Mouse (Mus musculus) testis, postnatal 14 days (tissue): Measurements from ENCODE around the gene Anks1.

ENCODE experiments used
- DNase-seq: peaks from one replicate; pipeline ENCODE4 v3.0.0; 2021; ENCODE audit warnings: low spot score

Anks1 gene

GRCm38 (mm10) chr17:27999683-28000273 is 90.7 kb downstream of the Anks1 start:
- peak; percentile 88 for DNase-seq

- no peak for DNase-seq
These were observed 91.3 kb downstream of the Anks1 start for GRCm38 (mm10) chr17:28000389-28000788.

GRCm38 (mm10) chr17:28000851-28001250 is 91.7 kb downstream of the Anks1 start:
- DNase-seq, result peak; percentile 57

GRCm38 (mm10) chr17:28005393-28005792 is 96.3 kb downstream of the Anks1 start:
- DNase-seq, result no peak

DNA sequence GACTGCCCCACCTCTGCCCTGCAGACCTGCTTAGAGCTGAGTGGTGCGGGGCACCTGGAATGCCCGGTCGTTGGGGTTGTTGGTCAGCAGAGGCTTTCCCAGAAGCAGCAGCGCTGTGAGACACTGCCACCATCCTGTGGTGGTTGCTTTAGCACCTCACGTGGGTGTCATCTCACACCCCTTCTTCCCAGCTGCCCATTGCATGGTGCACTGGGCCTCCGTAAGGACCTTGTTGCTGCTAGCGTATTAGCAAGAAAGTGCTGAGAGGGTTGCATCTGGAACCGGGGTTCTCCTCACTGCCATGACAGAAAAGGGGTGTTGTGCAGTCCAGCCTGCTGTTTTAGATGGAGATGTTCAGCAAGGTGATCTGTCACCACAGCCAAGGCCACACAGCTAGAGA is 97.1 kb downstream of the Anks1 start:
- DNase-seq, result no peak

DNA sequence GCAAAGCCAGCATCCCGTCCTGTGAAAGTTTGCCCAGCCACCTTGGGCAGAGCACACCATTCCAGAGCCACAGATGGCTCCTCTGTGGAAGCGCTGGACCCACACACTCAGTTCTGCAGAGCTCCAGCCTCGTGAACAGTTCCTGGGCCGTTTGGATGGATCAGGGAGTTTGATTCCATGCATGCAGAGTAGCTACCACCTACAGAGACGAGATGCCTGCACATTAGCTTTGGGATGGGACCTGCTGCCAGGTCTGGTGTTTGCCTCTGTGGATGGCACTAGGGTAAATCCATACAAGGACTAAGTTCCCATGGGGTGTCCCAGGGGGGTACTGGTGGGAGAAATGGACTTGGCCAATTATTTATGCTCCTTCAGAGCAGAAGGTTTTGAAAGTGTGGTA is 97.5 kb downstream of the Anks1 start:
- DNase-seq, result no peak

GRCm38 (mm10) chr17:28007179-28007811 is 98.2 kb downstream of the Anks1 start:
- no peak for DNase-seq

DNA sequence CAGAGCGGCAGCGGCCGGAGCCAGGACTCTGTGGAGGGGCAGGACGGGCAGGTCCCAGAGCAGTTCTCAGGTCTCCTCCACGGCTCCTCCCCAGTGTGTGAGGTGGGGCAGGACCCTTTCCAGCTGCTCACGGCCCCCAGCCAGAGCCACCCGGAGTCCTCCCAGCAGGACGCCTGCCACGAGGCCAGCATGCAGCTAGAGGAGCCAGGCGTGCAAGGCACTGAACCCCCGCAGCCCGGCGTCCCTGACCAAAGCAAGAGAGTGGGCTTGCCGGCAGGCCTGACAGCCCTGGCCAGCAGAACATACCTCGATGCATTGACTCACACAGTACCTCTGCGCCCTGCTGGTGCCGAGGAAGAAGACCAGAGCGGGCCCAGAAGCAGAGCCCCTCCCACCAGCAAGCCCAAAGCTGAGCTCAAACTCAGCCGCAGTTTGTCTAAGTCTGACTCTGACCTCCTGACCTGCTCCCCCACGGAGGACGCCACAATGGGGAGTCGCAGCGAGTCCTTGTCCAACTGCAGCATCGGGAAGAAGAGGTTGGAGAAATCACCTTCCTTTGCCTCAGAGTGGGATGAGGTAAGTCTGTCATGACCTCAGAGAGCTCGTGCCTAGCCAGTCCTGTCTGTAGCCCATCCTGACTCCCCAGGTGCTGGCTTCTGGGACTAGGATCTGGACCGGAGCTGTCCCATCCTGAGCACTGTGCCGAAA is 98.9 kb downstream of the Anks1 start:
- no peak for DNase-seq

DNA sequence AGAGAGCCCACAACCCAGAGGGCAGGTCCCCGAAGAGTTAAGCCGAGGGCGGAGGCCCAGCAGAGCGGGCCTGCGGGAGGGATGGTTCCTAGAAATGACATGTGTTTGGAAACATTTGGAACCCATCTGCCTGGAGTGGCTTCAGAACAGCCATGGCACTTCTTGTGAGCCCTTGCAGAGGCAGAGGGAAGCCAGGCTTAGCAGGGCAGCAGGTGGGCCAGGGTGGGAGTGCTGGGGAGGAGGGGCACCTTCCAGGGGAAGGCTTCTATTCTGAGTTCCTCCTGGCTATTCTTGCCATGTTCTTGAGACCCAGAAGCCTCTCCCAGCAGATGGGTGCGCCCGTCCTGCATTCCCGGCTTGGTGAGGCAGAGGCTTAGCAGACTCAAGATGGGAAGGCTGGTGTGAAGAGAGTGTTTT is 99.5 kb downstream of the Anks1 start:
- no peak for DNase-seq

- DNase-seq, result no peak
These were observed 100.1 kb downstream of the Anks1 start for GRCm38 (mm10) chr17:28009066-28009715.

DNA sequence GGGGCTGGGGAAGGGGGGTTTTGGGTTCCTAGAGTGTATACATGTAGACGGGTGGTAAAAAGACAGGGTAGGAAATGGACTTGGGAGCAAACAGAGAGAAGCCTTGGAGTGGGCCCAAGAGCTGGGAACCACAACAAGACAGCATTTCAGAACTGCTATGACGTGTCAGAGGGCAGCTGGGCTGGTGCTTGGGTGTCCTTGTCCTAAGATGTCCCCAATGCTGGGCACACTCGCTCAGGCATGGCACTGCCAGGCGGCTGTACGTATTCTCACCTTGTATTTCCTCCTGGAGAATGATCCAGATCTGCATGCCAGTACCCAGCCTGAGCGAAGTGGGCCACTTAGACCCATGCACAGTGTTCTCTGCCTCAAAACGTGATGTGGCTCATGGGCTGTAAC is 100.6 kb downstream of the Anks1 start:
- no peak for DNase-seq

- DNase-seq, result no peak
These were observed 101.8 kb downstream of the Anks1 start for GRCm38 (mm10) chr17:28010925-28011324.

- DNase-seq, result no peak
These were observed 103.7 kb downstream of the Anks1 start for GRCm38 (mm10) chr17:28012851-28013250.

GRCm38 (mm10) chr17:28013259-28013875 is 104.3 kb downstream of the Anks1 start:
- no peak for DNase-seq

- DNase-seq, result no peak
These were observed 105.3 kb downstream of the Anks1 start for GRCm38 (mm10) chr17:28014449-28014848.

GRCm38 (mm10) chr17:28015068-28015730 is 106.1 kb downstream of the Anks1 start:
- no peak for DNase-seq

- DNase-seq, result peak; percentile 54
These were observed 107.1 kb downstream of the Anks1 start for GRCm38 (mm10) chr17:28016056-28016797.

DNA sequence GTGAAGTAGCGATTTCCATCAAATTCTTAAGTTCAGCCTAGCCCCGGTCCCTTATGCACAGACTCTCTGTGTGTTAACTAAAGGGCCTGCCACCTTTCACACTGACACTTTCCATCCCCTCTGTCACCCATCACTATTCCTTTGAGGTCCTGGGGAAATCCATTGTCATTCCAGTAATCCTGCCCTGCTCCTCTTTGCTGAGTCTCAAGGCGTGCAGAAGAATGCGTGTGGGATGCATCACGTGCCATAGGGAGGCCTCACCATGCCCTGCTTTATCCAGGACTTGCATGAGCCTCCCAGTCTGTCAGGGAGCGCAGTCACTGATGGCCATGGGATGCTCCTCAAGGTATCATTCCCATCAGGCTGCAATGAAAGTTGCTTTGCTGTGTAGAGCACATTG is 109.2 kb downstream of the Anks1 start:
- no peak for DNase-seq

DNA sequence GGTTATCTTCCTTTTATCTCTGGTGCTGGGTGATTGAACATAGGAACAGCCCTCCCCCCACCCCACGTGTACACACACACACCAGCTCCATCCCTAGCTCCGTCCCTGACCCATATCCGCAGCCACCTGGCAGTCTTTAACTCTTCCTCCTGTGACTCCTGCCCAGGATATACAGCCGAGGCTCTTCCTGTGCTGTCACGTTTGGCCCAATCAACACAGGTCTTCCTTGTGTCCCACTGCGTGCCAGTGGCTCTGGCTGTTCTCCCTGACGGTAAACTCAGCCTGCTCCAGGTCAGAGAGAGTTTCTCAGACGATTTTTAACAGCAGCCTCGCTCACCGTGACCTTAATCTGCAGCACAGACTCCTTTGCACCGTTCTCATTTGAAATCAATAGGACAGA is 109.7 kb downstream of the Anks1 start:
- DNase-seq, result no peak

DNA sequence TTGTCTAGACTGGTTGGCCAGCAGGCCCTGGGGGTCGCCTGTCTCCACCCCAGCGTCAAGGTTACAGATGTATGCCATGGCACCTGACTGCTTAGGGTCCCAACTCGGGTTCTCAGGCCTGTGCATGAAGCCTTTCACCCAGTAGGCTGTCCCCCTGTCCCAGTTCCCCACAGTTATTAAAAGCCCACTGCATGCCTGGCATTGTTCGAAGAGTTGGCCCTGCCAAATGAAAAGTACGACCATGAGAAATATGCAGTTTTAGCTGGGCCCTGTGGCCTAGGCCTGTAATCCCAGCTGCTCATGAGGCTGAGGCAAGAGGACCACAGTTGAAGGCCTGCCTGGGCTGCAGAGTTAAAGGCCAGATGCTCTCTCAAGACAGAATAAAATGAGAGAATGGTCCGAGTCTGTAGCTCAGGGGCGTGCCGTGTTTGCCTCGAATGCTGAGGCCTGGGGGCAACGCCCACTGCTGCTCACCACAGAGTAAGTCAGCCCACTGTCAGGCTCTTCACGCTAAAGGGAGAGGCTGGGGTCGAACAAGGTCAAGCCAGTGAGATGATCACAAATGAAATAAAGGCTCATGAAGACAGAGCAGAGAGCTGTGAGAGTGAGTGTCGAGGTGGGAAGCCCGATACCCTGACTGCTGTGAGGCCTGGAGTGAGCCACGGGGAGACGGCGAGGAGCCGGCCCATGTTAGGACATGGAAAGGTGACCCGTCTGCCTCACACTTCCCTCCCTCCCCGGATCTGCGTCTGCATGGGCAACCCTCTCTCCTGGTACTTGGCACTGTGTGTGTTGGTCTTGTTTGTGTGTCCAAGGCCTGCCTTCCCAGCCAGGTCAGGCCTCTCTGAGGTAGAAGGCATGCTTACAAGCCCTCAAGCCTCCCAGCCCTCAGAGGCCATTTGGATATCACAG is 110.9 kb downstream of the Anks1 start:
- DNase-seq, result no peak
